Mouse (Mus musculus): Measurements from ENCODE around the gene Wfdc3.
A peak's percentile ranks its signal among the peaks of the same experiment; 100 is the strongest.
"Not testable (repeated sequence)": the region's sequence is repeated elsewhere in the genome, so short reads cannot be mapped to it uniquely, and the experiment has no call there.

Wfdc3 gene

DNA sequence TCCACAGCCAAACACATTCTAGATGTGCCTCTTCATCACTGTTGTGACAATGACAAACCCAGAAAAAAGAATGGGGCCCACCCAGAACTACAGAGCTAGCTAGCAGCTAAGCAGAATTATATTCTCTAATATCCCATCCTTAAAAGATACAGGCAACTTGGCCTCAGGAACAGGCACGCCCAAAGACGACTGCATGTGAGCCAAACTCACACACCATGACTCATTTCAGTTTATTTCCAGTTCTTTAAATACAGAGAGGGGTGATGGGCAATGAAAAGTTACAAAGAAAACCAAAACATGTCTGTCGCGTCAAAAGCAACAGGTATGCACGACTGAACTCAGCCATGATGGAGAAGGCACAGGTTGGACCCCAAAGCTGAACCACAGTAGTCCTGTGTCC is 10.3 kb downstream of the Wfdc3 start:
- no peak for DNase-seq

GRCm38 (mm10) chr2:164734839-164735238 is 10.9 kb downstream of the Wfdc3 start:
- DNase-seq, result no peak

GRCm38 (mm10) chr2:164733259-164733658 is 12.5 kb downstream of the Wfdc3 start:
- no peak for DNase-seq

- peak; percentile 13 for DNase-seq
Observed at GRCm38 (mm10) chr2:164731719-164732118, 14.0 kb downstream of the Wfdc3 start.

DNA sequence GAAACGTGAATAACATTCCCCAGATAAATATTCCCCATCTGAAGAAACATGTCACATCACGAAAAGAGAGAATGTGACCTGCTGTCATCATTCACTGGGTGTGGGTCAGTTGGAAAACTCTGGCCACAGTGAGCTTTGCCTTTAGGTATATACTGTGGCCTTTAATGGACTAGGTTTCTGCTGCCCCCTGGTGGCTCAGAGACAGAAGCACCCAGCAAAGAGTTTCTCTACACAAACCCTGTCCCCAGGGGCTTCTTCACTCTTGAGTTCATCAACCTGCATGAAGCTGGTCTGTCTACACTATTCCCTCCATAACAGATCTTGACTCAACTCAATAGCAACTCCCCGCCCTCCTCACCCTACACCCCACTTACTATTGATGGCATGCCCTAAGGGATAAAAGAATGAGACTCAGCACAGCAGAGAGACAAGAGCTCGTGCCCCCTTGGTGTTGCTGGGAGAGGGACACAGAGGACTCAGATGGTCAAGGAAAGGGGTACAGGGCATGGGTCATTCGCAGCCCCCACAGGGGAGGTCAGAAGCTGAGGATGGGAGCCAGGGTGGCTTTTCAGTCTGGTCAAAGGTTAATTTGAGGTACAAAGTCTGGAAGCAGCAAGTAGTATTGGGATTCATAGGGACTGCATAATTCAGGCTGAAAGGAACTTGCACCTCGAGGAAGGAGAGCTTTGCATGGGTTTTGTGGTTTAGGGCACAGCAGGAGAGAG is 19.7 kb downstream of the Wfdc3 start:
- DNase-seq, result peak; percentile 87

GRCm38 (mm10) chr2:164723276-164723675 is 22.5 kb downstream of the Wfdc3 start:
- DNase-seq, result no peak

GRCm38 (mm10) chr2:164716194-164716786 is 29.4 kb downstream of the Wfdc3 start:
- not testable (repeated sequence) for DNase-seq

DNA sequence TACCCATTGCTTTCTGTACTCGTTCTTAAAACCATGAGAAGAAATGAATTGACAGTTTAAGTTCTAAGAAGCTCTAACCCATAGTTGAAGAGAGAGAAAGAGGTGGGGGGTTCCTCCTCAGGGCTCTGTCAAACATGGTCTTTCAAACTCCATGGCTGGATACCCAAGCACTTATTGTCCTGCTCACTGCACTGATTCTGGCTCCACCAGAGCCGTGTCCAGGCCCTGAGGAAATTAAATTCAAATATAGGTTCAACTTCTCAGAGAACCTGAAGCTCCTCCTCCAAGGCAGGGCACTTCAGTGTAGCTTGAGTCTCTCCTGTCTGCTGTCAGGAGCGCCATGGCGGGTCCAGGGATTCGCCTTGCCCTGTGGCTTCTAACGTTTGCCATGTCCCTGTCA is 30.7 kb downstream of the Wfdc3 start, which contains the start of gene Spint5:
TSS of gene Spint5 (plus strand) at position 301 of the 400 bp plus-strand sequence.
- DNase-seq, result no peak

GRCm38 (mm10) chr2:164705991-164706390 is 39.7 kb downstream of the Wfdc3 start:
- no peak for DNase-seq

- no peak for DNase-seq
Observed at GRCm38 (mm10) chr2:164705328-164705727, 40.4 kb downstream of the Wfdc3 start.

GRCm38 (mm10) chr2:164704235-164704634 is 41.5 kb downstream of the Wfdc3 start:
- DNase-seq, result no peak

GRCm38 (mm10) chr2:164701761-164702160 is 44.0 kb downstream of the Wfdc3 start:
- DNase-seq, result no peak

DNA sequence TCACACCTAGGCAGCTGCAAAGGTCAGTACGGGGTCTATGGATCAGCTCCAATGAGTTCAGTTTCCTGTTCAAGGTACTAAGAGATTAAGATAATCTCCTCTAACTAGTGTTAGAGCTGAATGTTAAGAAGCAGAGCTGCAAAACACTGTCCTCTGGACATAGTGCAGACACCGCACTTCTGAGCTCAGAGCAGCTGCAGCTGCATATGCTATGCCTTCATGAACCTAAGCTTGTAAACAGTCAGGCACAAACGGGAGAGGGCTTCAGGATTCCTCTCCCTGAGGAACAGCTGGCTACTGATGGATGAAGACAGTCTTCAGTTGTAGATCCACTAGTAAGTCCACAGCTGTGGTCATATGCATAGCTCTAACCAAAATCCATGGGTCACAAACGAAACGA is 44.8 kb downstream of the Wfdc3 start:
- no peak for DNase-seq

DNA sequence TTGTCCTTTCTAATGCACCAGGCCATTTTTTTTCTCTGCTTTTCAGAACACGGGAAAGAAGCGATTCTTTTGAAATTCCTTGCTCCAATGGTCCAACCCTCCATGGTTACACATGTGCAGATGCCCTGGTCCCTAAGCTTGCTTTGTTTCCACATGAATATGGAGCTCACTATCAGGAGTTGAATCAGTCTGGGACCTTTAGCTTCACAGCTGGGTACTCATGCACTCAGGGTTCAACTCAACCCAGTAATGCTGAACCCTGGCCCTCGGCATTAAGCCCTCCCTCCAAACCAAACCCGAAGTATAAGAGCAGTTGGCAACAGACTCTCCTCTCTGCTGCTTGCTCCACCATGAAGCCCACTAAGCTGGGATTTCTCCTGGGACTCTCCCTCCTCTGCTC is 47.5 kb downstream of the Wfdc3 start, which contains the start of gene Spint4:
TSS of gene Spint4 (plus strand) at position 301 of the 400 bp plus-strand sequence.
- DNase-seq, result no peak

GRCm38 (mm10) chr2:164684807-164685206 is 60.9 kb downstream of the Wfdc3 start, which contains the start of gene Wfdc13:
TSS of gene Wfdc13 (plus strand) at chr2:164685107.
- no peak for DNase-seq
